Mouse (Mus musculus): ENCODE results near the gene Celf1. TPM values are rescaled to one million over a fixed set of nuclear protein-coding genes. Genes with fewer than 3 reads are reported as not detected.

Celf1 gene
- polyA plus RNA-seq, 1 experiment from 2014 or later = 119 TPM

- H3K36me3 ChIP-seq (ENCODE audit: control insufficient read depth, insufficient read depth, low read length) = no peaks in the 10 kb centered on the region
- H3K4me2 ChIP-seq (ENCODE audit: low read depth, low read length, severe bottlenecking) = no peak overlapping the region
- no peak overlapping the region for H3K9ac ChIP-seq (ENCODE audit: low read length)
- 88% methylated on average over 13 of the region's 13 CpGs for WGBS
- no peaks in the 10 kb centered on the region for H3K27me3 ChIP-seq (ENCODE audit: control insufficient read depth, insufficient read depth, low read length)
- ATAC-seq (replicated peaks; ENCODE audit: low FRiP score) = no peak
- no peak overlapping the region for H3K4me3 ChIP-seq (ENCODE audit: low read depth, low read length)
- H3K27ac ChIP-seq (ENCODE audit: low read depth, low read length) = no peak overlapping the region
- no peaks in the 10 kb centered on the region for H3K9me3 ChIP-seq (ENCODE audit: control insufficient read depth, low read length)
- H3K4me1 ChIP-seq (replicated peaks; ENCODE audit: control insufficient read depth, insufficient read depth, low read length) = no peaks in the 10 kb centered on the region
- DNase-seq (ENCODE audit: low spot score) = no peak
Observed at GRCm38 (mm10) chr2:90928566-90928965, 11.6 kb upstream of the Celf1 start.

- H3K27me3 ChIP-seq (ENCODE audit: control insufficient read depth, insufficient read depth, low read length) = no peaks in the 10 kb centered on the region
- no peak overlapping the region for H3K9ac ChIP-seq (ENCODE audit: low read length)
- H3K27ac ChIP-seq (ENCODE audit: low read depth, low read length) = no peak overlapping the region
- H3K36me3 ChIP-seq (ENCODE audit: control insufficient read depth, insufficient read depth, low read length) = no peaks in the 10 kb centered on the region
- H3K4me3 ChIP-seq (ENCODE audit: low read depth, low read length) = no peak overlapping the region
- no peak overlapping the region for H3K4me2 ChIP-seq (ENCODE audit: low read depth, low read length, severe bottlenecking)
- DNase-seq (ENCODE audit: low spot score) (no peak), ATAC-seq (replicated peaks; ENCODE audit: low FRiP score) (no peak)
- no peaks in the 10 kb centered on the region for H3K9me3 ChIP-seq (ENCODE audit: control insufficient read depth, low read length)
- no peaks in the 10 kb centered on the region for H3K4me1 ChIP-seq (replicated peaks; ENCODE audit: control insufficient read depth, insufficient read depth, low read length)
- WGBS = 91% methylated on average over 8 of the region's 8 CpGs
Observed at GRCm38 (mm10) chr2:90931829-90932228, 8.4 kb upstream of the Celf1 start.

GRCm38 (mm10) chr2:90932273-90932672 is 7.9 kb upstream of the Celf1 start:
- Histone ChIP-seq H3K4me3 (ENCODE audit: low read depth, low read length) (no peak overlapping the region), H3K27me3 (ENCODE audit: control insufficient read depth, insufficient read depth, low read length) (no peaks in the 10 kb centered on the region), H3K36me3 (ENCODE audit: control insufficient read depth, insufficient read depth, low read length) (no peaks in the 10 kb centered on the region), H3K4me2 (ENCODE audit: low read depth, low read length, severe bottlenecking) (no peak overlapping the region), H3K9me3 (ENCODE audit: control insufficient read depth, low read length) (no peaks in the 10 kb centered on the region), H3K9ac (ENCODE audit: low read length) (no peak overlapping the region), H3K27ac (ENCODE audit: low read depth, low read length) (no peak overlapping the region), H3K4me1 (replicated peaks; ENCODE audit: control insufficient read depth, insufficient read depth, low read length) (no peaks in the 10 kb centered on the region)
- DNase-seq (ENCODE audit: low spot score) = no peak
- no peak for ATAC-seq (replicated peaks; ENCODE audit: low FRiP score)
- 82% methylated on average over 2 of the region's 2 CpGs for WGBS

- Histone ChIP-seq H3K27me3 (ENCODE audit: control insufficient read depth, insufficient read depth, low read length) (no peaks in the 10 kb centered on the region), H3K4me2 (ENCODE audit: low read depth, low read length, severe bottlenecking) (no peak overlapping the region), H3K36me3 (ENCODE audit: control insufficient read depth, insufficient read depth, low read length) (no peaks in the 10 kb centered on the region), H3K27ac (ENCODE audit: low read depth, low read length) (no peak overlapping the region), H3K4me1 (replicated peaks; ENCODE audit: control insufficient read depth, insufficient read depth, low read length) (no peaks in the 10 kb centered on the region; the same call in 1 of the 2 replicates), H3K9ac (ENCODE audit: low read length) (no peak overlapping the region), H3K4me3 (ENCODE audit: low read depth, low read length) (no peak overlapping the region), H3K9me3 (ENCODE audit: control insufficient read depth, low read length) (no peaks in the 10 kb centered on the region)
- no peak for DNase-seq (ENCODE audit: low spot score)
- no peak for ATAC-seq (replicated peaks; ENCODE audit: low FRiP score)
- WGBS = 72% methylated on average over 3 of the region's 3 CpGs
Observed at GRCm38 (mm10) chr2:90938362-90938761, 1.8 kb upstream of the Celf1 start.

- no peaks in the 10 kb centered on the region for H3K36me3 ChIP-seq (ENCODE audit: control insufficient read depth, insufficient read depth, low read length)
- H3K9me3 ChIP-seq (ENCODE audit: control insufficient read depth, low read length) = no peaks in the 10 kb centered on the region
- ATAC-seq (replicated peaks; ENCODE audit: low FRiP score) (peak; percentile 44), DNase-seq (ENCODE audit: low spot score) (no peak)
- no peak overlapping the region for H3K27ac ChIP-seq (ENCODE audit: low read depth, low read length)
- peak overlapping the region; percentile 93 for H3K9ac ChIP-seq (ENCODE audit: low read length)
- peak overlapping the region; percentile 95 for H3K4me3 ChIP-seq (ENCODE audit: low read depth, low read length)
- no peaks in the 10 kb centered on the region for H3K27me3 ChIP-seq (ENCODE audit: control insufficient read depth, insufficient read depth, low read length)
- no peaks in the 10 kb centered on the region; the same call in 1 of the 2 replicates for H3K4me1 ChIP-seq (replicated peaks; ENCODE audit: control insufficient read depth, insufficient read depth, low read length)
- WGBS = 54% methylated on average over 8 of the region's 8 CpGs
- peak overlapping the region; percentile 41; the same call in 1 of the 2 replicates for H3K4me2 ChIP-seq (ENCODE audit: low read depth, low read length, severe bottlenecking)
Observed at GRCm38 (mm10) chr2:90939750-90940149, 432 bp upstream of the Celf1 start.

GRCm38 (mm10) chr2:90941744-90942143 is 1.6 kb downstream of the Celf1 start:
- 56% methylated on average over 2 of the region's 2 CpGs for WGBS

GRCm38 (mm10) chr2:90950149-90950548 is 10.0 kb downstream of the Celf1 start:
- H3K9me3 ChIP-seq (ENCODE audit: control insufficient read depth, low read length) = no peaks in the 10 kb centered on the region
- H3K27ac ChIP-seq (ENCODE audit: low read depth, low read length) = no peak overlapping the region
- no peaks in the 10 kb centered on the region for H3K27me3 ChIP-seq (ENCODE audit: control insufficient read depth, insufficient read depth, low read length)
- no peaks in the 10 kb centered on the region for H3K4me1 ChIP-seq (replicated peaks; ENCODE audit: control insufficient read depth, insufficient read depth, low read length)
- 82% methylated on average over 5 of the region's 5 CpGs for WGBS
- no peaks in the 10 kb centered on the region for H3K36me3 ChIP-seq (ENCODE audit: control insufficient read depth, insufficient read depth, low read length)
- no peak overlapping the region for H3K4me3 ChIP-seq (ENCODE audit: low read depth, low read length)
- ATAC-seq (replicated peaks; ENCODE audit: low FRiP score) (no peak), DNase-seq (ENCODE audit: low spot score) (no peak)
- H3K9ac ChIP-seq (ENCODE audit: low read length) = no peak overlapping the region
- H3K4me2 ChIP-seq (ENCODE audit: low read depth, low read length, severe bottlenecking) = no peak overlapping the region

More at GRCm38 (mm10) chr2:90941744-90942143, 1.6 kb downstream of the Celf1 start:
- H3K4me3 ChIP-seq (ENCODE audit: low read depth, low read length) = peak overlapping the region; percentile 95
- H3K9ac ChIP-seq (ENCODE audit: low read length) = peak overlapping the region; percentile 20; the same call in 1 of the 2 replicates
- H3K4me2 ChIP-seq (ENCODE audit: low read depth, low read length, severe bottlenecking) = peak overlapping the region; percentile 78
- ATAC-seq (replicated peaks; ENCODE audit: low FRiP score) = no peak
- H3K27ac ChIP-seq (ENCODE audit: low read depth, low read length) = no peak overlapping the region
- no peaks in the 10 kb centered on the region for H3K9me3 ChIP-seq (ENCODE audit: control insufficient read depth, low read length)
- no peaks in the 10 kb centered on the region for H3K36me3 ChIP-seq (ENCODE audit: control insufficient read depth, insufficient read depth, low read length)
- H3K27me3 ChIP-seq (ENCODE audit: control insufficient read depth, insufficient read depth, low read length) = no peaks in the 10 kb centered on the region
- no peaks in the 10 kb centered on the region; the same call in 1 of the 2 replicates for H3K4me1 ChIP-seq (replicated peaks; ENCODE audit: control insufficient read depth, insufficient read depth, low read length)
- no peak for DNase-seq (ENCODE audit: low spot score)

- H3K4me1 ChIP-seq (replicated peaks; ENCODE audit: control insufficient read depth, insufficient read depth, low read length) = no peaks in the 10 kb centered on the region
- no peaks in the 10 kb centered on the region for H3K27me3 ChIP-seq (ENCODE audit: control insufficient read depth, insufficient read depth, low read length)
- no peak overlapping the region for H3K4me3 ChIP-seq (ENCODE audit: low read depth, low read length)
- DNase-seq (ENCODE audit: low spot score) (no peak), ATAC-seq (replicated peaks; ENCODE audit: low FRiP score) (no peak)
- H3K9ac ChIP-seq (ENCODE audit: low read length) = no peak overlapping the region
- H3K4me2 ChIP-seq (ENCODE audit: low read depth, low read length, severe bottlenecking) = no peak overlapping the region
- H3K27ac ChIP-seq (ENCODE audit: low read depth, low read length) = no peak overlapping the region
- H3K9me3 ChIP-seq (ENCODE audit: control insufficient read depth, low read length) = no peaks in the 10 kb centered on the region
- H3K36me3 ChIP-seq (ENCODE audit: control insufficient read depth, insufficient read depth, low read length) = no peaks in the 10 kb centered on the region
Observed at GRCm38 (mm10) chr2:90950582-90951194, 10.5 kb downstream of the Celf1 start.

- H3K9ac ChIP-seq (ENCODE audit: low read length) = no peak overlapping the region
- H3K4me3 ChIP-seq (ENCODE audit: low read depth, low read length) = no peak overlapping the region
- H3K36me3 ChIP-seq (ENCODE audit: control insufficient read depth, insufficient read depth, low read length) = no peaks in the 10 kb centered on the region
- no peak overlapping the region for H3K4me2 ChIP-seq (ENCODE audit: low read depth, low read length, severe bottlenecking)
- H3K27me3 ChIP-seq (ENCODE audit: control insufficient read depth, insufficient read depth, low read length) = no peaks in the 10 kb centered on the region
- H3K4me1 ChIP-seq (replicated peaks; ENCODE audit: control insufficient read depth, insufficient read depth, low read length) = peaks cover 5% of the 10 kb centered on the region; the same call in 1 of the 2 replicates
- DNase-seq (ENCODE audit: low spot score) (no peak), ATAC-seq (replicated peaks; ENCODE audit: low FRiP score) (no peak)
- 83% methylated on average over 3 of the region's 3 CpGs for WGBS
- H3K9me3 ChIP-seq (ENCODE audit: control insufficient read depth, low read length) = no peaks in the 10 kb centered on the region
- H3K27ac ChIP-seq (ENCODE audit: low read depth, low read length) = no peak overlapping the region
Observed at GRCm38 (mm10) chr2:90953461-90953860, 13.3 kb downstream of the Celf1 start.

All from forebrain, embryonic 11.5 days (tissue).